Mouse (Mus musculus) layer of hippocampus, adult 18-20 months (tissue): ENCODE results near the gene Rnf216. TPM values are rescaled to one million over a fixed set of nuclear protein-coding genes. Genes with fewer than 3 reads are reported as not detected.
"Not testable (repeated sequence)": the region's sequence is repeated elsewhere in the genome, so short reads cannot be mapped to it uniquely, and the experiment has no call there.

Experiments used
- DNase-seq, 2 experiments: peaks; one replicate each; pipeline ENCODE4 v3.0.0; 2022; ENCODE audit warnings: low spot score in 2 of 2
- long read RNA-seq: library from polyadenylated mRNA; stranded (forward); transcript quantifications from one replicate; pipeline ENCODE4 v2.0.0, GENCODE M21; 2021
- total RNA-seq, 2 experiments: library from RNA; stranded (reverse); gene quantifications; 2 replicates each; pipeline ENCODE4 v1.2.3; 2021

The Rnf216 gene
- 10 to 100 TPM; 48.2 to 49.3 TPM for total RNA-seq
- long read RNA-seq, full-length matches to known transcripts, result 16 of 32 reads
- long read RNA-seq, partial matches to known transcripts, result 3 of 32 reads
- long read RNA-seq, other reads (novel, unspliced or antisense), result 13 of 32 reads

- DNase-seq, result peak; percentile 92 to 97
Observed at GRCm38 (mm10) chr5:143112281-143113246, at the start of gene Rnf216. TSS of gene Rnf216 (minus strand) at chr5:143112994.

GRCm38 (mm10) chr5:143155534-143155933 lies 42.7 kb upstream of the Rnf216 start:
- no peak for DNase-seq

DNA sequence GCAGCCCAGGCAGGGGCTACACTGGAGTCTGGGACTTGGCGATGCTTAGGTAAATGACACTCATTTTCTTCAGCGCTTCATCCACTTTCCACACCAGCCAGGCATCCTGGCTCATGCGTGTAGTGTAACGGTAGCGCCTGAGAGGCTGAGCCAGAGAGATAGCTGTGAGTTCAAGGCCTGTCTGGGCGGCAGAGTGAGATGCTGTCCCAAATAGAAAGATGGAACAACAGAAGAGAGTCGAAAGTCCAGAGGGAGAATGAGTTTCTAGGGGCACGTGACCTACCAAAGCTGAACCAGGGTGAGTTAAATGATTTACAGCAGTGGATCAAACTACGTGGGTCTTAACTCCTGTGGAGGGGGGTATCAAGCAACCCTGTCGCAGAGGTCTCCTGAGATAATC lies 41.0 kb upstream of the Rnf216 start:
- no peak for DNase-seq

DNA sequence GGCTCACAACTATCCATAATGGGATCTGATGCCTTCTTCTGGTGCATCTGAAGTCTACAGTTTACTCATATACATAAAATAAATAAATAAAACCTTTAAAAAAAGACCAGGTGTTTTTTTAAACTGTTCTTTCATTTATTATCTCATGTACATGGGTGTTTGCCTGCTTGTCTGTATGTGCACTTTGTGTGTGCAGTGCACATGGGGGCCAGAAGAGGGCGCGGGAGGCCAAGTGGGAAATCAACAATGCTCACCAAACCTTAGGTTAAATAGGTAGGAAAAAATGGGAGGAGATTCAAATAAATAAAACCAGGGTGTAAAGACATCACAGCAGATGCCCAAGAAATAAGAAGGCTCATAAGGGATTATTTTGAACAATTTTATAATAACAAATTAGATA lies 37.2 kb upstream of the Rnf216 start:
- DNase-seq, result no peak

DNA sequence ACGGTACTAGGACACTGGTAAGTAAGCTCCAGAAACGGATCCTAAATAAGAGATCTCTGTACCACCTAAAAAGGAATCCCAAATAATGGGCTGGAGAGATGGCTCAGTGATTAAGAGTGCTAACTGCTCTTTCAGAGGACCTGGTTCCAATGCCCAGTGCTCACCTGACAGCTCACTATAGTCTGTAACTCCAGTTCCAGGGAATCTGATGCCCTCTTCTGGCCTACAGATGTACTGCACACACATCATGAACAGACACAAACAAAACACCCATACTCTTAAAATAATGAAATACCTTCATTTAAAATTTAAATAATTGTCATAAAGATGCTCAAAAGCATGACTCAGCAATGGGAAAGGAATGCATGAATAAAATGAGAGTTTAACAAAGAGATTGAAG lies 36.7 kb upstream of the Rnf216 start:
- DNase-seq, result no peak

DNA sequence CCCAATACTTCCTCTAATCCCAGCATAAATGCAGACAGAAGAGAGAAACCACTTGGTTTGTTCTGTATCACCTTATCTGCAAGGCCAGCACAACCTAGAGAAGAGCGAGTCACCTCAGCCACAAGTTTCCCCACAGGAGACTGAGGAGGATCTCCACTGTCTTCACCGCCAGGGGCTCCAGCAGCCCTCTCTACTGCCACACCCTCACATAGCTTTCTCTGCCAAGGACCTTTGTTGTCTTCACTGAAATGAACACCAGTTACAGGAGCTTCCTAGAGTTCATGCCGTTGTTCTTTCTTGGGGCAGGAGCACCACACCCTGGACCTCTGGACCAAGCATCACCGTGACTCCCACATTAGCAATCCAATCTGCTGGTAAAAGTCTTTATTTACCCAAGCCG lies 35.9 kb upstream of the Rnf216 start:
- no peak for DNase-seq

- DNase-seq, result no peak
Observed at GRCm38 (mm10) chr5:143147481-143147880, 34.7 kb upstream of the Rnf216 start, which contains the start of gene Olfr718-ps1. TSS of gene Olfr718-ps1 (minus strand) at chr5:143147581.

GRCm38 (mm10) chr5:143137580-143137979 lies 24.8 kb upstream of the Rnf216 start:
- DNase-seq, result no peak

- DNase-seq, result no peak
Observed at GRCm38 (mm10) chr5:143135042-143135441, 22.2 kb upstream of the Rnf216 start.

GRCm38 (mm10) chr5:143134216-143135010 lies 21.6 kb upstream of the Rnf216 start:
- DNase-seq, result not testable (repeated sequence)

GRCm38 (mm10) chr5:143132935-143133514 lies 20.2 kb upstream of the Rnf216 start:
- DNase-seq, result no peak

GRCm38 (mm10) chr5:143130342-143130741 lies 17.5 kb upstream of the Rnf216 start:
- DNase-seq, result no peak

DNA sequence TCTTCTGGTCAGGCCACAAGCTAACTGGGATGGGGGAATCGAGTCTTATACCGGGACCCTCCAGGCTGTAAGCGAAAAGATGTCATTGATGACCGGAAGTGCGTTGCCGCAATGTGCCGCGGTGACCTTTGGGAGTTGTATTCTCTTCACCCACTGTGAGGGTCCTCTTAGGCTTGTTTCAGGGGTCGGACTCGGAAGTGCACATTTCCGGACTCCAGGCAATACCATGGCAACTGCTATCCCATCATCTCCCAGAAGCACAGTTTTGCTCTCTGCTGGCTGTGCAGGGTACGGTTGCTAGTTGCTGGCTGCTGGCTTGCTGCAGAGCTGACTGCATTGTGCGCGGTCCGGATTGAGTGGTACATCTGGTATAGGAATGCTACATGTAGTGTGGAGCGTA lies 16.3 kb upstream of the Rnf216 start:
- DNase-seq, result no peak

- peak in 1 of 2 experiments; percentile 49 for DNase-seq
Observed at GRCm38 (mm10) chr5:143127837-143128236, 15.0 kb upstream of the Rnf216 start.

GRCm38 (mm10) chr5:143126908-143127307 lies 14.1 kb upstream of the Rnf216 start:
- DNase-seq, result no peak

DNA sequence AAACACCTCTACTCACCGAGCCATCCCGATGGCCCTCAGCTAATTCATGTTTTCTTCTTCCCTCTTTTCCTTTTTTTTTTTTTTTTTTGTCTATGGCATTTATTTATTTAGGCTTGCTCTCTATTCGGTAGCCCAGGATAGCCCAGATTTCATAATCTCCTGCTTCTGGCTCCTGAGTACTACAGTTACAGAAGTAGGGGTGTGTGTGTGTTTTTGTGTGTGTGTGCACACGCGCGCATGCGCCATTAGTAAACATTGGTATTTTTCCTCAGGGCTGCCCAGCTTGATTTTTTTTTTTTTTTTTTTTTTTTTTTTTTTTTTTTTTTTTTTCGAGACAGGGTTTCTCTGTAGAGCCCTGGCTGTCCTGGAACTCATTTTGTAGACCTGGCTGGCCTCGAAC lies 13.3 kb upstream of the Rnf216 start:
- no peak for DNase-seq

DNA sequence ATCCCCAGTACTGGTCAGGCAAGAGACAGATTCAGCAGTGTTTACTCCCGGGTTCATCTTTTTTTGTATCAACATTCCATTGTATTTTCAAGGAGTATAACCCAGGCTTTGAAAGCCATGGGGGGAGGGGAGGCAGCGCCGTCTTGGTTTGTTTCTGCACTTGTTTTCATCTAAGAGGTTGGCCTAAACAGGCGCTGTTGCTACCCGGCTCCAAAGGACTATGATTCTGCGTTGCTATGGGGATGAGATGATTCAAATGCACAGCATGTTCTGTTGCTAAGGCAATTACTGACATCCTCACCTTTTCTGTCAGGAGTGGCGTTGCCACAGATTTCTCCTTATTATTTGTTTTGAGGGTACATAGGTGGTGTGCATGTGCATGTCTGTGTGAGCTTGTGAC lies 12.8 kb upstream of the Rnf216 start:
- peak; percentile 53 to 74 for DNase-seq

- no peak for DNase-seq
Observed at GRCm38 (mm10) chr5:143124805-143125378, 12.1 kb upstream of the Rnf216 start.

DNA sequence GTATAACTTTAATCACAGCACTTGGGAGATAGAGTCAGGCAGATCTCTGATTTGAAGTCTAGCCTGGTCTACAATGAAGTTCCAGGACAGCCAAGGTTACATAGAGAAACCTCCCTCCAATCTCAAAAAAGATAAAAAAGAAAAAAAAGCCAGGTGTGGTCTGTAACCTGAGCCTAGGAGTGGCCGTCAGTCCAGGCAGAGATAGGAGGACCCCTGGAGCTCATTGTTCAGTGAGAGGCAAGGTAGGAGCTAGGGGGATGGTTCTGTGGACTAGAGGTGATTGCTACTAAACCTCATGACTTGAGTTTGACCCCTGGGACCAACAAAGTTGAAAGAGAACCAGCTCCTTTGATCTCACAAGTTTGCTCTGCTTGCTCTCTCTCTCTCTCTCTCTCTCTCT lies 9.9 kb upstream of the Rnf216 start:
- DNase-seq, result no peak

GRCm38 (mm10) chr5:143122125-143122524 lies 9.3 kb upstream of the Rnf216 start:
- DNase-seq, result no peak

GRCm38 (mm10) chr5:143106842-143107241 lies 6.0 kb downstream of the Rnf216 start:
- no peak for DNase-seq
